Mouse (Mus musculus) heart, adult 11 months (tissue): ENCODE measurements around the gene Vps13a.

Source experiments
- DNase-seq: peaks from one replicate; pipeline ENCODE4 v3.0.0; 2022

The Vps13a gene

DNA sequence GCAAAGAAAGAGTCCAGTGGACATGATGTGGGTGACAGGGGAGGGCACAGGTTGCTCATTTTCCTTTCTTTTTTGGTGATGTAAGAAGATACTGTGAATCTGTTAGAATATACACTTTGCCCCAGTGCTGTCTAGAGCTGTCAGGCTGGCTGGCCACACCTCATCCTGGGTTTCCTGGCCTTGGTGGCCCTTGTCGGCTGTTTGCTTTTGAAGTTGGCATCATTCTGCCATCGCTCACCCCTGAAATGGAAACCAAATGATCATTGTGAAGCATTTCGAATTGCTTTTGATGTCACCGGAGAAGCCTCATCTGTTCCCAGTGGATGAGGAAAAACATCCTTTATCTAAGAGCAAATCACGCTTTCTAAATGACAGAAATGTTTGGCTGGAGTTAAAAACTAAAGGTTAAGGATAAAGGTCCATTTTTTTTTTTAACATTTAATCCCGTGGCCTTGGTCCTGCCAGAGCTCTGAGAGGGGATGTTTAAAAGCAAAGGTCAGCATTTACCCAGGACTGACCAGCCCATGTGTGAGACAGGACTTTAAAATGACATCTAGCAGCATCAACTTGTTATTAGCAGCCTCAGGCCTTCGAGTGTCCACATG lies 201.0 kb downstream of the Vps13a start:
- peak; percentile 31 for DNase-seq

- DNase-seq = peak; percentile 74
Observed at GRCm38 (mm10) chr19:16576790-16577189, 203.9 kb downstream of the Vps13a start.
